In the genomic region with DNA sequence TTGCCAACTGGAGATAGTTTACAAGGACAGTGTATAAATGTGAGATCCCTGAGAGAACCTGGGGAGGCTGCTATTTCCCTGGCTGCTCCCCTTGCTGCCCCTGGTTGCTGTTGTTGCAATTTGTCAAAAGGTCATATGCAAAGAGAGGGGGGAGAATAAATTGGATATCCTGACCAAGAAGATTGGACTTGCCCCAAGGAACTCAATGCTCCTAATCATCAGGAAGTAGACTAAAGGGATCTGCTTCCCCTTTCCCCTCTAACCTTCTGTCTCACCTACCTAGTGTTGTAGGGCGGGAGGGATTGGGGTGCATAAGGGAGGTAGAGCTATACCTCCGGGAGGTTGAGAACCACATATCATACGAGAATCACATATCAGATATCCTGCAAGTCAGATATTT, we compare ENCODE assay signal across 39 mouse cellular contexts. TPM values are rescaled to one million over a fixed set of nuclear protein-coding genes. Genes with fewer than 3 reads are reported as not detected.
"Had no signal": no experiment of that assay in that cellular context is flagged by ENCODE, and none has a peak within 500 bp of the region (broad histone marks: within the 10 kb centered on the region; RNA-seq: fewer than 3 reads in every experiment).

No protein-coding gene starts in this region.

- H3K9me3 ChIP-seq: heart, embryonic 12.5 days; hindbrain, embryonic 13.5 days; hindbrain, embryonic 15.5 days; kidney, embryonic 15.5 days; limb, embryonic 13.5 days; limb, embryonic 15.5 days; liver, embryonic 12.5 days had no signal

- H3K4me1 ChIP-seq: heart, embryonic 12.5 days; hindbrain, embryonic 13.5 days; hindbrain, embryonic 15.5 days; kidney, embryonic 15.5 days; liver, embryonic 12.5 days had no signal

- H3K27ac ChIP-seq: hindbrain, embryonic 13.5 days; hindbrain, embryonic 15.5 days; hindbrain, postnatal 0 days; kidney, embryonic 15.5 days; kidney, postnatal 0 days; limb, embryonic 13.5 days; limb, embryonic 15.5 days; liver, embryonic 12.5 days; liver, embryonic 14.5 days had no signal

- H3K27me3 ChIP-seq: heart, embryonic 12.5 days; hindbrain, embryonic 13.5 days; hindbrain, embryonic 15.5 days; kidney, embryonic 15.5 days; limb, embryonic 15.5 days; liver, embryonic 12.5 days had no signal

- DNase-seq: forebrain, postnatal 0 days; gastrocnemius, postnatal 14 days; gastrocnemius, postnatal 36 days; heart, postnatal 14 days; kidney, adult 11 months; kidney, adult 2 months; kidney, adult 9 months; kidney, postnatal 14 days; kidney, postnatal 36 days; layer of hippocampus, adult 9-11 months; layer of hippocampus, postnatal 36 days; left cerebral cortex, postnatal 4 days had no signal

- H3K4me3 ChIP-seq: heart, embryonic 12.5 days; hindbrain, embryonic 13.5 days; hindbrain, embryonic 15.5 days; kidney, embryonic 15.5 days; limb, embryonic 13.5 days; limb, embryonic 15.5 days; liver, embryonic 12.5 days had no signal

- H3K36me3 ChIP-seq: heart, embryonic 12.5 days; hindbrain, embryonic 13.5 days; hindbrain, embryonic 15.5 days; kidney, embryonic 15.5 days; limb, embryonic 13.5 days; limb, embryonic 15.5 days; liver, embryonic 12.5 days had no signal

RNA-seq across cellular contexts. Expression of a gene that starts 8.2 kb away (rescaled TPM):
- total RNA-seq: forebrain, postnatal 0 days; gastrocnemius, adult 18-20 months; gastrocnemius, postnatal 14 days; gastrocnemius, postnatal 36 days; heart, adult 8-10 months; heart, postnatal 14 days; hematopoietic stem cell, adult 5-6 weeks; hindbrain, postnatal 0 days; layer of hippocampus, adult 18-20 months; layer of hippocampus, adult 8-10 months; layer of hippocampus, postnatal 14 days; layer of hippocampus, postnatal 36 days; left cerebral cortex, adult 18-20 months; left cerebral cortex, adult 8-10 months; left cerebral cortex, postnatal 10 days; left cerebral cortex, postnatal 25 days; left cerebral cortex, postnatal 4 days; liver, adult 2 months had no signal
- polyA plus RNA-seq: forebrain, postnatal 0 days; heart, embryonic 12.5 days; heart, embryonic 14.5 days; hindbrain, embryonic 11.5 days; hindbrain, embryonic 13.5 days; hindbrain, embryonic 15.5 days; hindbrain, postnatal 0 days; intestine, embryonic 16.5 days; kidney, adult 2 months; kidney, postnatal 0 days; large intestine, adult 2 months; limb, embryonic 11.5 days; liver, adult 2 months; liver, embryonic 12.5 days; liver, embryonic 14.5 days; liver, embryonic 16.5 days had no signal

RNA-seq across cellular contexts. Expression of a gene that starts 30.6 kb away (rescaled TPM):
- total RNA-seq: hematopoietic stem cell, adult 5-6 weeks had no signal

RNA-seq across cellular contexts. Expression of a gene that starts 55.2 kb away (rescaled TPM):
- total RNA-seq: forebrain, postnatal 0 days; gastrocnemius, adult 18-20 months; gastrocnemius, postnatal 14 days; gastrocnemius, postnatal 36 days; hematopoietic stem cell, adult 5-6 weeks; hindbrain, postnatal 0 days; layer of hippocampus, adult 18-20 months; layer of hippocampus, adult 8-10 months; layer of hippocampus, postnatal 14 days; layer of hippocampus, postnatal 36 days; left cerebral cortex, adult 18-20 months; left cerebral cortex, adult 8-10 months; left cerebral cortex, postnatal 10 days; left cerebral cortex, postnatal 25 days; left cerebral cortex, postnatal 4 days had no signal
- polyA plus RNA-seq: forebrain, postnatal 0 days; heart, embryonic 12.5 days; heart, embryonic 14.5 days; hindbrain, embryonic 11.5 days; hindbrain, embryonic 13.5 days; hindbrain, embryonic 15.5 days; hindbrain, postnatal 0 days; intestine, embryonic 16.5 days; kidney, embryonic 15.5 days; large intestine, adult 2 months; limb, embryonic 11.5 days; limb, embryonic 13.5 days; limb, embryonic 15.5 days; liver, embryonic 12.5 days; liver, embryonic 14.5 days; liver, embryonic 16.5 days had no signal
